Mouse (Mus musculus) heart, adult 18-20 months (tissue): ENCODE measurements around the gene Ass1. TPM values are rescaled to one million over a fixed set of nuclear protein-coding genes. Genes with fewer than 3 reads are reported as not detected.

Experiments used
- DNase-seq, 2 experiments: peaks; one replicate each; pipeline ENCODE4 v3.0.0; 2021 to 2022; ENCODE audit warnings: mixed read lengths in 1 of 2
- long read RNA-seq, 2 experiments: library from polyadenylated mRNA; stranded (forward); transcript quantifications; one replicate each; pipeline ENCODE4 v2.0.0; 2021
- total RNA-seq, 2 experiments: library from RNA; stranded (reverse); gene quantifications; 2 replicates each; pipeline ENCODE4 v1.2.3; 2021

Ass1 gene
- 1 to 10 TPM; 5.2 to 7.6 TPM for total RNA-seq
- long read RNA-seq, experiment 1, transcript Ass1-201 (16 exons, 1,696 nt) = major isoform, 9 of 9 reads
- long read RNA-seq, experiment 1, partial matches to known transcripts = 0 of 9 reads
- long read RNA-seq, experiment 1, other reads (novel, unspliced or antisense) = 0 of 9 reads
- long read RNA-seq, experiment 2, partial matches to known transcripts = 0 of 1 reads
- long read RNA-seq, experiment 2, other reads (novel, unspliced or antisense) = 0 of 1 reads

GRCm38 (mm10) chr2:31469931-31470682 lies at the start of gene Ass1:
Ass1 (plus strand) TSS chr2:31470207.
- DNase-seq = peak; percentile 78 to 88

GRCm38 (mm10) chr2:31420914-31421313 lies 49.1 kb upstream of the Ass1 start:
- DNase-seq = peak in 1 of 2 experiments; percentile 8

GRCm38 (mm10) chr2:31422576-31422975 lies 47.4 kb upstream of the Ass1 start:
- no peak for DNase-seq

GRCm38 (mm10) chr2:31431477-31431876 lies 38.5 kb upstream of the Ass1 start:
- no peak for DNase-seq

GRCm38 (mm10) chr2:31434746-31435145 lies 35.3 kb upstream of the Ass1 start:
- no peak for DNase-seq

- DNase-seq = peak; percentile 27 to 65
Measured at GRCm38 (mm10) chr2:31435567-31435966, 34.4 kb upstream of the Ass1 start.

- DNase-seq = no peak
Measured at GRCm38 (mm10) chr2:31437480-31438245, 32.3 kb upstream of the Ass1 start.

GRCm38 (mm10) chr2:31439576-31439975 lies 30.4 kb upstream of the Ass1 start:
- no peak for DNase-seq

GRCm38 (mm10) chr2:31442480-31443160 lies 27.4 kb upstream of the Ass1 start:
- peak; percentile 24 to 54 for DNase-seq

- DNase-seq = no peak
Measured at GRCm38 (mm10) chr2:31446036-31446435, 24.0 kb upstream of the Ass1 start.

GRCm38 (mm10) chr2:31446456-31446855 lies 23.6 kb upstream of the Ass1 start:
- no peak for DNase-seq

- no peak for DNase-seq
Measured at GRCm38 (mm10) chr2:31447536-31447935, 22.5 kb upstream of the Ass1 start.

GRCm38 (mm10) chr2:31448756-31449440 lies 21.1 kb upstream of the Ass1 start:
- DNase-seq = no peak

- DNase-seq = peak in 1 of 2 experiments; percentile 32
Measured at GRCm38 (mm10) chr2:31449441-31449815, 20.6 kb upstream of the Ass1 start.

GRCm38 (mm10) chr2:31449902-31450301 lies 20.1 kb upstream of the Ass1 start:
- DNase-seq = no peak

GRCm38 (mm10) chr2:31450661-31451060 lies 19.3 kb upstream of the Ass1 start:
- DNase-seq = no peak

GRCm38 (mm10) chr2:31451530-31451929 lies 18.5 kb upstream of the Ass1 start:
- no peak for DNase-seq

- DNase-seq = no peak
Measured at GRCm38 (mm10) chr2:31453011-31453410, 17.0 kb upstream of the Ass1 start.

GRCm38 (mm10) chr2:31453559-31454177 lies 16.3 kb upstream of the Ass1 start:
- DNase-seq = peak in 1 of 2 experiments; percentile 37

GRCm38 (mm10) chr2:31454280-31454679 lies 15.7 kb upstream of the Ass1 start:
- peak; percentile 32 to 46 for DNase-seq

- DNase-seq = no peak
Measured at GRCm38 (mm10) chr2:31455418-31455817, 14.6 kb upstream of the Ass1 start.
